Mouse (Mus musculus) thymus, postnatal 4 days (tissue): ENCODE data around the gene Fblim1.

Experiments used
- DNase-seq: peaks from one replicate; pipeline ENCODE4 v3.0.0; 2021

The Fblim1 gene

GRCm38 (mm10) chr4:141537706-141538407 lies 68.0 kb downstream of the Fblim1 start:
- peak; percentile 82 for DNase-seq

- no peak for DNase-seq
Observed at GRCm38 (mm10) chr4:141537226-141537610, 68.7 kb downstream of the Fblim1 start.

GRCm38 (mm10) chr4:141536291-141537225 lies 69.3 kb downstream of the Fblim1 start:
- peak; percentile 70 for DNase-seq

GRCm38 (mm10) chr4:141534947-141535680 lies 70.8 kb downstream of the Fblim1 start:
- peak; percentile 72 for DNase-seq

DNA sequence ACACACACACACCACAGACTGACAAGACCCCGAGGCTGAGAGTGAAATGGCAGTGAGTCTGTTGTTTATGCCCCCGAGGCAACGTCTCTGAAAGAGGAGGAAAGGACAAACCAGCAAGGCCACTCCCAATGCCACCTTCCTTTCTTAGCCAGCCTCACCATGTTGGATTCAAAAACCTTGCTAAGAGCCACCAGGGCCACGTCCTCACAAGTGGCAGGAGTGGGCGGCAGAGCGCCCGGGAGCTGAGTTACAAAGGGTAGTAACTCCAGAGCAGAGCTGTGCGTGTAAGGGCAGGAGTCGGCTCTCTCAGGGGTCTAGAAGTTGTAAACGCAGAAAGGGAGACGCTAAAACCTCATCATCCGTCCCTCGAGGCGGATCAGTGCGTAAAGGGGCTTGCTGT lies 74.9 kb downstream of the Fblim1 start:
- DNase-seq: no peak

- DNase-seq: no peak
Observed at GRCm38 (mm10) chr4:141528938-141529337, 77.0 kb downstream of the Fblim1 start.

DNA sequence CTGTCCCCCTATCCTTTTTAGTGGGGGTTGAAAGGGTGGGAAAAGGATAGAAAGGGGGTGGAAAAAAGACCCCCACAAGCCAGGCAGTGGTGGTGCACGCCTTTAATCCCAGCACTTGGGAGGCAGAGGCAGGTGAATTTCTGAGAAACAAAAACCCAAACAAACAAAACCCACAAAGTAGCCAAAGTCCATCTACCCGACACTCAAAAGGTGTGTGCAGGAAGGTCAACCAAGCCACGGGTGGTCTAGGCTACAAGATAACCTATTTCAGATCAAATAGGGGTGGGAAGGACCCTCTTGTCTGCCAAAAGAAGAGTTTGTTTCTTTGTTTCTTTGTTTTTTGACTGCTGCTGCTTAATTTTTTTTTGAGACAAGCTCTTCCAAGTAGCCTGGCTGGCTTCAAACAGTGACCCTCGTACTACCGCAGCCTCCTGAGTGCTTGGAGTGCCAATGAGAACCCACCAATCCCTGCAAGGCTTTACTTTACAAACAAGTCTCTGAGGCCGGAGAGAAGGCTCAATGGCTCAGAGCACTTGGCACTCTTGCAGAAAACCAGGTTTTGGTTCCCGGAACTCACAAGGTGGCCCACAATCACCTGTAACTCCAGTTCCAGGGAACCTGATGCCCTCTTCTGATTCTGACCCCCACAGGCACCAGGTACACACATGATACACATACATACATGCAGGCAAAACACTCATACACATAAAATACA lies 78.8 kb downstream of the Fblim1 start:
- DNase-seq: no peak
